Mouse (Mus musculus) WW6 (cell line): Measurements from ENCODE around the gene Veph1.

Experiments used
- DNase-seq: peaks from one replicate; pipeline ENCODE4 v3.0.0-alpha.2; 2013; ENCODE audit warnings: low read depth, low spot score

Veph1 gene

DNA sequence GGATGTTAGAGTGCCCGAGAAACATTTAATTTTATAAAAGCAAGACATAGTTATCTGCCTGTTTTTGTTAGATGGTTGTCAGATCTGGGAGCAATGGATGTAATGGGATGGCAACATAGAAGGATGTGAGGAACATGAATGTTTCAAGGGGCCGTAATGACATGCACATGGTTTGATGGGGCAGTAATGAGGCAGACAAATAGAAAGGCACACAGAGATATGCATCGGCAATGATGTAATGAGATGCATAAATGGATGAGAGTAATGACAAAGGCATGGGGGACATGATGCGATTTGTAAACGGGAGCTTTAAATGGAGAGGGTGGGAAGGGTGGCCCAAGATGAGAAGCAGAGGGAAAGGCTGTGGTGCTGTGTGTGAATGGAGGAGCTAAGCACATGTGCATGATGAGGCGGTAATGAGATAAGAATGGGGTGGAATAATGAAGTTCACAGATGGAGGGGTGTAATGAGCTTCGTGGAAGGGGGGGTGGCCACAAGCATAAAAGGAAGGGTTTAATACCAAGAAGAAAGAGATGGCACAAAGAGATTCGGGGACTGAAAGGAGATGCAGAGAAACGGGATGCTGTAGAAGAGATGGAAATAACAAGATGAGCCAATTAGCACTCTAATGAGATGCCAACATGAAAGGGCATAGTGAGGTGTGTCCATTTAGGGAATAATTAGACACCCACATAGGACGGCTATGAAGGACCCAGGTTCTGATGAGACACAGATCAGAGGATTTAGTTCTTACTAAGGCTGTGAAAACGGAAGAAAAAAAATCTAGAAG lies 194.6 kb downstream of the Veph1 start:
- no peak for DNase-seq

GRCm38 (mm10) chr3:66101074-66101473 lies 195.6 kb downstream of the Veph1 start:
- DNase-seq = no peak

DNA sequence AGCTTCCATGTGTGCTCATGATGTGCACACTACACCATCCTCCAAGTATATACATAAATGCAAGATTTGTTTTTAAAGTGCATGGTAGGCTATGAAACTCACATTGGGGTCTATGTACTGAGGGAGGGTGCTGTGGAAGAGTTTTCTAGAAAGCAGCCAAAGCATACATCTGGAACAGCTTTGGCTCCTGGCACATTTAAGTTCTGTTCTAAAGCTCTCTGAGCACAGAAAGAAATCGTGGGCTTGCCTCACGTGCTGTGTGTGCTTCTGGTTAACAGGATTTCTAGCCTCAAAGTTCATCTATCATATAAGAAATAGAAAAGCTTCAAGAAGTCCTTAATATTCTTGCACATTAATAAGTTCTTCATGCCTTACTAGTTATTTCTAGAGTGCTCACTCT lies 204.9 kb downstream of the Veph1 start:
- DNase-seq = no peak

GRCm38 (mm10) chr3:66087608-66088007 lies 209.0 kb downstream of the Veph1 start:
- DNase-seq = no peak

DNA sequence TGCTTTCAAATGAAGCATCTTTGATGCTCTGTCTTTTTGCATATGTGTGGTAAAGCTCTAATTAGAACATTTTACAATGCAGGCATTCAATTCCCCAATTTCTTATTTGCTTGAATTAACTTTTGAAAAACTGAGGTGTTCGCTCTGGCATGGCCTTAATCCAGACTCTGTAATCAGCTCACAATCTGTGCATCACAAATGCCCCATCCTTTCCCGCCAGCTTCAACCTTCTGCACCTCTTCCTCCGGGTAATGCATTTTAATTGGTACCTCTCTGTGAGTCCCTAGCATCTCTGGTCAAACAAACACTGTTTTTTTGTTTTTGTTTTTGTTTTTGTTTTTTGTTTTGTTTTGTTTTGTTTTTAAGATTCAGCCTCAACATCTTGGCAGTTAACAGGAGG lies 212.8 kb downstream of the Veph1 start:
- DNase-seq = no peak

GRCm38 (mm10) chr3:66083407-66083806 lies 213.2 kb downstream of the Veph1 start:
- no peak for DNase-seq

DNA sequence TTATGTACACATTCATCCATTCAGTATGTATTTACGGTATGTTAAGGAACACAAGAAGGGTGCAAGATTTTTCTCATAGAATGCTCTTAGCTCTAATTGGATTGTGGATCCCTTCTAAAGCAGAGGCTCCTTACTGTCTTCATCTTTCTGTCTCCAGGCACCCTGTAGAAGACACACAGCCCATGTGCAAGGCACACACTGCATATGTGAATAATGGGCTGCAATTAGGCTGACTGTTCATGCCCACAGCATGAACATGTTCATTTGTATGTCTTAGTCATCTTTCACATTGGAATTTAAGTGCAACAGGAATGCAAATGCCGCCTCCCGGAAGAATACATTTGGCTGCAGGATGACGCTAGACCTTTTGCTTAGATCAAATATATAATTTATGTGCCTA lies 213.7 kb downstream of the Veph1 start:
- no peak for DNase-seq

DNA sequence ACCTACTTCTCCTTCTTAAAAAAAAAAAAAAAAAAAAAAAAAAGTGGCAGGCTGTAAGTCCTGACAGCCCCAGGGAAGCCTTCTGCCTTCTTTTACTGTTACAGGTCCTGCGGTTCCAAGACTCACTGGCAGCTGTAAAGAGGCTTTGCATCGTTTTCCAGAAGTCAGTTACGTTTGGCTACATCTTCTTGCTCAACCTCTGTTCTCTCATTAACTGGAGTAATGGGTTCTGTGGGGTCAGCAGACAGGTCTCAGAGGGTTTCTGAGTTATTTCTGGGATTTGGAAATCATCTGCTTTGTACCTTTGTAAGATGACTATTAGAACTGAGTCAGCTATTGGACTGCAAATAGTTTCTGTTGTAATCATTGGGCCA lies 215.3 kb downstream of the Veph1 start:
- DNase-seq = no peak

DNA sequence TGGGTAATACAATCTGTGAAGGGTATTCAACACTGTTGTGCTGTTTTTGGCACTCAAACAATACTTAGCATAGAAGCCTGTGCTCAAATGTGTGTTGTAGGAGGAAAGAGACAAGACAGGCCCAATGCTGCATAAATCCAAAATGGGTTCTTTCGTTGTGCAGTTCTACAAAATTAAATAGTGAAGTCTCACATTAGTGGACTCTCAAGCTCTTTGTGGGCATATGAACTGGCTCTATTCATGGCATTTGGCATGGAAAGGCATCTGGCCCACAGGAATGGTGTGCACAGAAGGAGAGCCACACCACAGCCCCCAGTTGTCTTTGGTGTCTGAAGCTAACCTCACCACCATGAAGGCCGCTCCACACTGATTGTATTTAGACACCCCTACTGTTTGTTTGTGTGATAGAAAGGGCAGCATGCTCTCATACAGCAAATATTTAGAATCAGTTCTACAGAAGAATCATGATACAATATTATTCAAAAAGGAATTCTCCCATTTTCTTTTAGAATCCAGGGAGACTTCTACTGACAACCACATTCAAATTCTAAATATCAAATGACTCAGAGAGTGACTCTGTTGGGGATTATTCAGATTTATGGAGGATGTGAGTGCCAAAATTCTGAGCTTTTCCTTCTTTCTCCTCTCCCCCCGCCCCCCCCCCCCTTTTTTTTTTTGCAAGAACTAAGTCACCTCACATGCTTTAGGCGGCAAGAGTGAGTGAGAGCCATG lies 215.8 kb downstream of the Veph1 start:
- no peak for DNase-seq

- no peak for DNase-seq
Observed at GRCm38 (mm10) chr3:66079886-66080285, 216.8 kb downstream of the Veph1 start.

DNA sequence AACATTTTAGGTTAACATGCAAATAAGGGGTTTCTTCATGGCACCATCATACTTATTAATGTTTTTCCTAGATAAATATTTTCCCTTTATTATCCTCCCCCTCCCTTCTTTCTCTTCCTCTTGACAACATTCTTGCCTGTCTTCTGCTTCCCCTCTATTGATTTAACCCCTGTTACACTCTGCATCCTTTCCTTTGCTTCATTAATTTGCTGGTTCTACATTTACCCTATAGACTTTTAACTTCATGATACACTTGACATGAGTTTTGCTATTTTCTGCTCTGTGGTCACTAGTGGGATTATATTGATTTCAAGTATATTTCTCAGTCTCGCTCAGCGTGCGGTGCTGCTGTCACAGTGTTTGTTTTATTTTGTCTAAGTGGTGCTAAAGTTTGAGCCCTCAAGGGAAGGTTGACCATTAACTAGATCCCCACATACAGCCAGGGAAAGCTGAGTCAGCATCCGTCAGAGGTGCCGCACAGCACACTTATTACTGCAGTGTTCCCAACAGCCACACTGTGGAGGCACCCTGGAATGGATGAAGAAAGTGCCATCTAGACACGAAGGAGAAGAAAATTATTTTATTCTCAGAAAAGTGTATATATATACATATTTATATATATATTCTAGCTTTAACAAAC lies 217.6 kb downstream of the Veph1 start:
- DNase-seq = no peak

DNA sequence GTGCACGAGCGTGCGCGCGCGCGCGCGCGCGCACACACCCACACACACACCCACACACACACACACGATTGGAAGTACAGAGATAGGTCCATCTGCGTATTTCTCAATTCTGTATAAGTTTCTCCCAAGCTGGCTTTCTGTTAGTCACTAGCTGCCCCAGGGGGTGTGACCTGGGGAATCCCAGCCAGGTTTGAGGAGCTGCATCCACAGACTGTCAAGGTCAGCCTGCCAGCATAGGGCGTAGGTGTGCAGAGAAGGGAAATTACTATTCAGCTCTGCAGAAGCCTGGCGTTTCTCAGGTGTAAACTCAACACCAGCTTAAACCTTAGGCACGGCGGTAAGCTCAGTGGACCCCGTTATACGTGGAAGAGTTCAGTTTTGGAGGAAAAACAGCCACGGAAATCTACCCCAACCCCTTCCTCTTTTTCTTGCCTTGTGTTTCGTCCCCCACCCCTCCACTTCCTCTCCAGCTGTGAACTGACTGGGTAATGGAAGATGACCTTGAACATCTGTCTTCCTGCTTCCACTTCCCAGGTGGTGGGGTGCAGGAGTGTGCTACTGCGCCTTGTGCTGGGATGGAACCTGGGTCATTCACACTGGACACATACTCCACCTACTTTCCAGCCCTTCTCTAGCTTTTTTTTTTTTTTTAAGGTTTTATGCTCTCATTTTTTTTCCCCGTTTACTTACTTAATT lies 218.5 kb downstream of the Veph1 start:
- peak; percentile 18 for DNase-seq

- DNase-seq = no peak
Observed at GRCm38 (mm10) chr3:66070274-66070673, 226.4 kb downstream of the Veph1 start.

GRCm38 (mm10) chr3:66063881-66064280 lies 232.8 kb downstream of the Veph1 start:
- no peak for DNase-seq

- no peak for DNase-seq
Observed at GRCm38 (mm10) chr3:66056912-66057311, 239.7 kb downstream of the Veph1 start.

DNA sequence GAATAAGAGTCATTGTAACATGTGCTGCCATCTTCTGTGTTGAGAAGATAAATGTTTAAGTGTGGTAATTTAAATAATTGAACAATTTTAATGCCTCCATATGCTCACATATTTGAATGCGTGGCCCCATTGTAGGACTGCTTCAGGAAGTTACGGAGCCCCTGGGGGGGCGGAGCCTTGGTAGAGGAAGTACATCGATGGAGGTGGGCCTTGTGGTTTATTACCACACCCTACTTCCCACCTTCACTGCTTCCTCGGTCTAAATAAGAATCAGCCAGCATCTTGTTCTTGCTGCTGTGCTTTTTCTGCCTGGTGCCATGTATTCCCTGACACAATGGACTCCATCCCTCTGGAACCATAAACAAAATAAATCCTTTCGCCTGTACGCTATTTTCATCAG lies 241.0 kb downstream of the Veph1 start:
- no peak for DNase-seq

- no peak for DNase-seq
Observed at GRCm38 (mm10) chr3:66050092-66050886, 246.3 kb downstream of the Veph1 start.

DNA sequence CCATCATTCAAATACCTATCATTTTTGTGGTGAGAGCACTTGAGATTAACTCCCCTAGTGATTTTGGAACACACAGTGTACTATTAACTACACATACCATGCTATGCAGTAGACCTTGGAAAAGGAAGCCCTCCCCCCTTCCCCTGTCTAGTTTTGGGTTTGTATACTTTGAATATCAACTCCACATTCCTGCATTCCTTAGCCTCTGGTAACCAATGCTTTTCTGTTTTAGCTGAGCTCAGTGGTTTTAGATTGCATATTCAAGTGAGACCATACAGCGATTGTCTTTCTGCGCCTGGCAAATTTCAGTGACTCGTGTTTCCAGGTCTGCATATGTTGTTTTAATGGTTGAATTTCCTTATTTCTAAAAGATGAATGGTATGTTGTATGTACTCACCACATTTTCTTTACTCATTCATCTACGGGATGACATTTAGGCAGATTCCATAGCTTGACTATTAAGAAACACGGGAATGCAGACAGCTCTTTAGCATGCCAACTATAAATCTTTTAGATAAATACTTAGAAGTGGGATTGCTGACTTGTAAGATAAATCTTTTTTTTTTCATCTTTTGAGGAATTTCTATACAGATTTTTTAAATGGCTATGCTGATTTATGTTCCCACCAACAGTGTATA lies 255.7 kb downstream of the Veph1 start:
- DNase-seq = no peak

GRCm38 (mm10) chr3:66035226-66035625 lies 261.4 kb downstream of the Veph1 start:
- DNase-seq = no peak

DNA sequence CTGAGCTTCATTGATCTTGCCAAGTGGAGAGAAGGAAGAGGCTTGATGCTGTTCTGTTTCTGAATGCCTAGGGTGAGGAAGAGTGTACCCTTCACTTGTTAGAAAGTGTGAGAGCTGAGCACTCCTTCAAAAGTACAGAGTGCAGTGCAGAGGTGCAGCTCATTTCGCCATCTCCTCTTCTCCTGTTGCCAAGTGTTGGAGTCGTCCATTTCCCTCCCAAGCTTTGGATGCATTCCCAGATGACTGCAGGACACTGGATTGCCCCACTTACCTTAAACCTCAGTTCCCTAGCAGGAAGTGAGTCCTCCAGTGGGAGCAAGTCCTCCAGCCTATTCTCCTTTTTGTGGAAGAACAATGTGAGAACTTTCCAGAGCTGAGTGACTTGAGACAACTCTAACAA lies 263.3 kb downstream of the Veph1 start:
- DNase-seq = no peak

GRCm38 (mm10) chr3:66025454-66025853 lies 271.2 kb downstream of the Veph1 start:
- DNase-seq = no peak
